19 mouse cellular contexts compared by ENCODE assay signal in genomic region chr4:148712632-148713031, GRCm38 (mm10).
DNase-seq lines count a peak whose midpoint lies in the region; ATAC-seq and TF ChIP-seq lines count a peak whose summit lies in the region.
"Had no signal": no experiment of that assay in that cellular context is flagged by ENCODE, and none has a peak within 500 bp of the region (broad histone marks: within the 10 kb centered on the region; RNA-seq: fewer than 3 reads in every experiment).

No protein-coding gene starts in this region.

- no peak for TF ChIP-seq POLR2A in small intestine, adult 2 months (IDR thresholded peaks at IDR 0.05; ENCODE audit: low read depth, low read length)

- WGBS in forebrain, postnatal 0 days: 29% methylated on average over 10 of the region's 10 CpGs
- WGBS in forebrain, embryonic 14.5 days: 25% methylated on average over 10 of the region's 10 CpGs
- WGBS in neural tube, embryonic 11.5 days: 35% methylated on average over 10 of the region's 10 CpGs
- 33% methylated on average over 10 of the region's 10 CpGs for WGBS in neural tube, embryonic 15.5 days
- WGBS in hindbrain, embryonic 13.5 days: 25% methylated on average over 10 of the region's 10 CpGs
- 59% methylated on average over 10 of the region's 10 CpGs for WGBS in small intestine, adult 2 months

- H3K9me3 ChIP-seq in forebrain, postnatal 0 days (ENCODE audit: low read length): no peaks in the 10 kb centered on the region
- H3K9me3 ChIP-seq in forebrain, embryonic 14.5 days (replicated peaks; ENCODE audit: control insufficient read depth, low read length): no peaks in the 10 kb centered on the region
- no peaks in the 10 kb centered on the region for H3K9me3 ChIP-seq in neural tube, embryonic 11.5 days (ENCODE audit: control insufficient read depth, low read length)
- H3K9me3 ChIP-seq in neural tube, embryonic 15.5 days (replicated peaks): no peaks in the 10 kb centered on the region
- no peaks in the 10 kb centered on the region for H3K9me3 ChIP-seq in hindbrain, embryonic 13.5 days
- H3K9me3 ChIP-seq: heart, embryonic 13.5 days; hindbrain, embryonic 15.5 days; limb, embryonic 10.5 days; megakaryocyte, embryonic 14.5 days had no signal

- H3K9ac ChIP-seq in forebrain, postnatal 0 days: no peak overlapping the region
- H3K9ac ChIP-seq in forebrain, embryonic 14.5 days (ENCODE audit: low read length): no peak overlapping the region
- H3K9ac ChIP-seq in neural tube, embryonic 11.5 days (ENCODE audit: low read length): no peak overlapping the region; the same call in 1 of the 2 replicates
- H3K9ac ChIP-seq in neural tube, embryonic 15.5 days (replicated peaks): no peak overlapping the region
- H3K9ac ChIP-seq in hindbrain, embryonic 13.5 days: peak overlapping the region; percentile 1; the same call in 1 of the 2 replicates
- H3K9ac ChIP-seq: heart, embryonic 13.5 days; hindbrain, embryonic 15.5 days; liver, embryonic 14.5 days had no signal

- no peak overlapping the region for H3K4me3 ChIP-seq in forebrain, postnatal 0 days (ENCODE audit: low read depth, low read length)
- H3K4me3 ChIP-seq in forebrain, embryonic 14.5 days (ENCODE audit: low read depth, low read length): no peak overlapping the region
- H3K4me3 ChIP-seq in neural tube, embryonic 11.5 days (ENCODE audit: low read depth, low read length): no peak overlapping the region
- no peak overlapping the region for H3K4me3 ChIP-seq in neural tube, embryonic 15.5 days (replicated peaks)
- no peak overlapping the region for H3K4me3 ChIP-seq in hindbrain, embryonic 13.5 days
- no peak overlapping the region for H3K4me3 ChIP-seq in small intestine, adult 2 months (ENCODE audit: low read depth, low read length)
- H3K4me3 ChIP-seq: heart, embryonic 13.5 days; hindbrain, embryonic 15.5 days; limb, embryonic 10.5 days; megakaryocyte, embryonic 14.5 days had no signal

- no peaks in the 10 kb centered on the region; the same call in 1 of the 2 replicates for H3K27me3 ChIP-seq in forebrain, postnatal 0 days (ENCODE audit: insufficient read depth, low read length)
- H3K27me3 ChIP-seq in forebrain, embryonic 14.5 days (replicated peaks; ENCODE audit: control insufficient read depth, insufficient read depth, low read length): no peaks in the 10 kb centered on the region
- H3K27me3 ChIP-seq in neural tube, embryonic 11.5 days (ENCODE audit: control insufficient read depth, insufficient read depth, low read length): no peaks in the 10 kb centered on the region
- peaks cover 5% of the 10 kb centered on the region; the same call in 1 of the 2 replicates for H3K27me3 ChIP-seq in neural tube, embryonic 15.5 days (replicated peaks)
- peaks cover 14% of the 10 kb centered on the region for H3K27me3 ChIP-seq in hindbrain, embryonic 13.5 days
- no peaks in the 10 kb centered on the region for H3K27me3 ChIP-seq in small intestine, adult 2 months (ENCODE audit: control insufficient read depth, insufficient read depth, low read length)

- no peak overlapping the region for H3K27ac ChIP-seq in forebrain, postnatal 0 days (ENCODE audit: low read depth, low read length)
- no peak overlapping the region for H3K27ac ChIP-seq in forebrain, embryonic 14.5 days (ENCODE audit: low read depth, low read length)
- H3K27ac ChIP-seq in neural tube, embryonic 11.5 days (ENCODE audit: low read depth, low read length): 0 out of 2 replicates have a peak overlapping the region, but pooled peaks have one; percentile 14
- H3K27ac ChIP-seq in neural tube, embryonic 15.5 days (replicated peaks): no peak overlapping the region
- H3K27ac ChIP-seq in hindbrain, embryonic 13.5 days: 0 out of 2 replicates have a peak overlapping the region, but pooled peaks have one; percentile 45
- 0 out of 2 replicates have a peak overlapping the region, but pooled peaks have one; percentile 63 for H3K27ac ChIP-seq in small intestine, adult 2 months (ENCODE audit: insufficient read depth, low read depth, low read length)
- H3K27ac ChIP-seq: heart, embryonic 13.5 days; hindbrain, embryonic 15.5 days; liver, embryonic 14.5 days had no signal

- H3K36me3 ChIP-seq in forebrain, postnatal 0 days (ENCODE audit: insufficient read depth): no peaks in the 10 kb centered on the region
- H3K36me3 ChIP-seq in forebrain, embryonic 14.5 days (ENCODE audit: control insufficient read depth, insufficient read depth, low read length): no peaks in the 10 kb centered on the region
- no peaks in the 10 kb centered on the region for H3K36me3 ChIP-seq in neural tube, embryonic 11.5 days (ENCODE audit: control insufficient read depth, insufficient read depth, low read length)
- no peaks in the 10 kb centered on the region for H3K36me3 ChIP-seq in neural tube, embryonic 15.5 days
- H3K36me3 ChIP-seq in hindbrain, embryonic 13.5 days: no peaks in the 10 kb centered on the region
- no peaks in the 10 kb centered on the region for H3K36me3 ChIP-seq in small intestine, adult 2 months (ENCODE audit: control insufficient read depth, insufficient read depth, low read length)
- H3K36me3 ChIP-seq: heart, embryonic 13.5 days; hindbrain, embryonic 15.5 days; limb, embryonic 10.5 days had no signal

- TF ChIP-seq CTCF in forebrain, postnatal 0 days (IDR thresholded peaks at IDR 0.05; ENCODE audit: low read depth): no peak
- TF ChIP-seq CTCF in small intestine, adult 2 months (IDR thresholded peaks at IDR 0.05; ENCODE audit: extremely low read depth, insufficient read length, insufficient replicate concordance, low read depth, low read length): no peak

- peak; percentile 32; the same call in 1 of the 2 replicates for ATAC-seq in forebrain, postnatal 0 days
- no peak for ATAC-seq in forebrain, embryonic 14.5 days
- no peak for ATAC-seq in neural tube, embryonic 11.5 days (ENCODE audit: insufficient read depth, low FRiP score, low TSS enrichment)
- no peak for ATAC-seq in neural tube, embryonic 15.5 days (ENCODE audit: low FRiP score)
- no peak for ATAC-seq in hindbrain, embryonic 13.5 days (ENCODE audit: low FRiP score)

- H3K4me2 ChIP-seq in forebrain, postnatal 0 days (ENCODE audit: low read depth): no peak overlapping the region
- H3K4me2 ChIP-seq in forebrain, embryonic 14.5 days (ENCODE audit: low read length): no peak overlapping the region
- H3K4me2 ChIP-seq in neural tube, embryonic 11.5 days (ENCODE audit: low read depth): no peak overlapping the region
- no peak overlapping the region for H3K4me2 ChIP-seq in neural tube, embryonic 15.5 days
- H3K4me2 ChIP-seq in hindbrain, embryonic 13.5 days: no peak overlapping the region
- H3K4me2 ChIP-seq: heart, embryonic 13.5 days; hindbrain, embryonic 15.5 days had no signal

- no peak for DNase-seq in forebrain, postnatal 0 days
- DNase-seq in forebrain, embryonic 14.5 days (ENCODE audit: low spot score): no peak
- no peak for DNase-seq in neural tube, embryonic 11.5 days (ENCODE audit: low spot score)
- DNase-seq in cerebellum, postnatal 36 days: no peak
- no peak for DNase-seq in natural killer cell, adult 2 months (ENCODE audit: low spot score in 2 of 2)
- DNase-seq: cerebellum, postnatal 14 days; gastrocnemius, postnatal 14 days; kidney, adult 8-10 months; layer of hippocampus, postnatal 36 days; right cerebral cortex, postnatal 25 days; thymus, postnatal 25 days had no signal

- 0 out of 2 replicates have a peak, but pooled peaks cover 2% of the 10 kb centered on the region for H3K4me1 ChIP-seq in forebrain, postnatal 0 days (ENCODE audit: insufficient read depth)
- peaks cover 13% of the 10 kb centered on the region for H3K4me1 ChIP-seq in forebrain, embryonic 14.5 days (ENCODE audit: control insufficient read depth, insufficient read depth, low read length)
- H3K4me1 ChIP-seq in neural tube, embryonic 11.5 days (ENCODE audit: control insufficient read depth, insufficient read depth, low read length): peaks cover 32% of the 10 kb centered on the region
- peaks cover 19% of the 10 kb centered on the region for H3K4me1 ChIP-seq in neural tube, embryonic 15.5 days
- H3K4me1 ChIP-seq in hindbrain, embryonic 13.5 days (replicated peaks): peaks cover 55% of the 10 kb centered on the region
- H3K4me1 ChIP-seq in small intestine, adult 2 months (ENCODE audit: control insufficient read depth, insufficient read depth, insufficient read length, low read length): peaks cover 32% of the 10 kb centered on the region

Comparison
In these comparisons a context has a peak if more than half of its experiments do, and no peak if none do; other contexts are left out.
1. H3K27ac ChIP-seq: peak in neural tube, embryonic 11.5 days (single experiment), hindbrain, embryonic 13.5 days (single experiment) and small intestine, adult 2 months (single experiment); none in forebrain, postnatal 0 days (single experiment), forebrain, embryonic 14.5 days (single experiment) and neural tube, embryonic 15.5 days (single experiment).